Mouse (Mus musculus) ovary, postnatal 36 days (tissue): ENCODE data around the gene Slc26a11.
A peak's percentile ranks its signal among the peaks of the same experiment; 100 is the strongest.
"Not testable (repeated sequence)": the region's sequence is repeated elsewhere in the genome, so short reads cannot be mapped to it uniquely, and the experiment has no call there.

ENCODE experiments used
- DNase-seq: peaks from one replicate; pipeline ENCODE4 v3.0.0; 2022; ENCODE audit warnings: low spot score, mixed read lengths

The Slc26a11 gene

GRCm38 (mm10) chr11:119362769-119363533 is 7.6 kb downstream of the Slc26a11 start:
- no peak for DNase-seq

- peak; percentile 70 for DNase-seq
Observed at GRCm38 (mm10) chr11:119363534-119364145, 8.3 kb downstream of the Slc26a11 start.

- no peak for DNase-seq
Observed at GRCm38 (mm10) chr11:119375425-119375824, 20.1 kb downstream of the Slc26a11 start.

- DNase-seq, result no peak
Observed at GRCm38 (mm10) chr11:119377326-119377725, 22.0 kb downstream of the Slc26a11 start.

- DNase-seq, result no peak
Observed at GRCm38 (mm10) chr11:119378551-119378950, 23.2 kb downstream of the Slc26a11 start.

- DNase-seq, result peak; percentile 41
Observed at GRCm38 (mm10) chr11:119381631-119382337, 26.4 kb downstream of the Slc26a11 start.

- DNase-seq, result no peak
Observed at GRCm38 (mm10) chr11:119382338-119382850, 27.0 kb downstream of the Slc26a11 start.

- no peak for DNase-seq
Observed at GRCm38 (mm10) chr11:119384904-119385303, 29.5 kb downstream of the Slc26a11 start.

GRCm38 (mm10) chr11:119386306-119386705 is 30.9 kb downstream of the Slc26a11 start:
- no peak for DNase-seq

GRCm38 (mm10) chr11:119387273-119387672 is 31.9 kb downstream of the Slc26a11 start:
- DNase-seq, result not testable (repeated sequence)

GRCm38 (mm10) chr11:119389851-119390270 is 34.5 kb downstream of the Slc26a11 start:
- DNase-seq, result peak; percentile 86

- peak; percentile 75 for DNase-seq
Observed at GRCm38 (mm10) chr11:119390271-119391231, 35.2 kb downstream of the Slc26a11 start.

GRCm38 (mm10) chr11:119391386-119392000 is 36.1 kb downstream of the Slc26a11 start:
- DNase-seq, result no peak

- DNase-seq, result peak; percentile 76
Observed at GRCm38 (mm10) chr11:119392001-119392614, 36.8 kb downstream of the Slc26a11 start.

- DNase-seq, result peak; percentile 73
Observed at GRCm38 (mm10) chr11:119392800-119393482, 37.6 kb downstream of the Slc26a11 start, which contains the start of gene Rnf213. Gene Rnf213 (plus strand): TSS chr11:119393100.

GRCm38 (mm10) chr11:119393483-119393804 is 38.1 kb downstream of the Slc26a11 start:
- DNase-seq, result peak; percentile 27

- no peak for DNase-seq
Observed at GRCm38 (mm10) chr11:119394210-119394609, 38.9 kb downstream of the Slc26a11 start.

- DNase-seq, result no peak
Observed at GRCm38 (mm10) chr11:119395394-119395793, 40.0 kb downstream of the Slc26a11 start.

GRCm38 (mm10) chr11:119395931-119396330 is 40.6 kb downstream of the Slc26a11 start:
- no peak for DNase-seq

- no peak for DNase-seq
Observed at GRCm38 (mm10) chr11:119396461-119396860, 41.1 kb downstream of the Slc26a11 start.
